12 mouse cellular contexts compared by ENCODE assay signal in genomic region chr5:34968386-34968785, GRCm38 (mm10). TPM values are rescaled to one million over a fixed set of nuclear protein-coding genes. Genes with fewer than 3 reads are reported as not detected.
A peak's percentile ranks its signal among the peaks of the same experiment; 100 is the strongest.
DNase-seq lines count a peak whose midpoint lies in the region; ATAC-seq lines count a peak whose summit lies in the region.
"Had no signal": no experiment of that assay in that cellular context is flagged by ENCODE, and none has a peak within 500 bp of the region (broad histone marks: within the 10 kb centered on the region; RNA-seq: fewer than 3 reads in every experiment).

No protein-coding gene starts in this region.

- no peaks in the 10 kb centered on the region for H3K4me1 ChIP-seq in kidney, embryonic 14.5 days (ENCODE audit: control insufficient read depth, insufficient read depth, low read length)
- H3K4me1 ChIP-seq in heart, embryonic 15.5 days (replicated peaks): peaks cover 30% of the 10 kb centered on the region
- H3K4me1 ChIP-seq in liver, embryonic 11.5 days (replicated peaks; ENCODE audit: control insufficient read depth, insufficient read depth, low read length): peaks cover 22% of the 10 kb centered on the region

- H3K27ac ChIP-seq in kidney, embryonic 14.5 days (ENCODE audit: low read depth, low read length): no peak overlapping the region
- no peak overlapping the region; the same call in 1 of the 2 replicates for H3K27ac ChIP-seq in heart, embryonic 15.5 days
- peak overlapping the region; percentile 3; the same call in 1 of the 2 replicates for H3K27ac ChIP-seq in liver, embryonic 11.5 days (ENCODE audit: low read depth, low read length)

- peak; percentile 21 for DNase-seq in kidney, adult 11 months
- DNase-seq in liver, embryonic 11.5 days (ENCODE audit: low spot score): no peak
- peak; percentile 63 for DNase-seq in lung, postnatal 14 days
- no peak for DNase-seq in thymus, postnatal 0 days (ENCODE audit: low spot score)
- no peak for DNase-seq in gastrocnemius, postnatal 25 days
- DNase-seq: adrenal gland, adult 8-10 months; right cerebral cortex, postnatal 25 days had no signal

- H3K4me2 ChIP-seq in kidney, embryonic 14.5 days (replicated peaks; ENCODE audit: low read depth, low read length): no peak overlapping the region
- H3K4me2 ChIP-seq in heart, embryonic 15.5 days: no peak overlapping the region
- no peak overlapping the region for H3K4me2 ChIP-seq in liver, embryonic 11.5 days

- H3K9ac ChIP-seq in kidney, embryonic 14.5 days (ENCODE audit: low read depth, low read length): no peak overlapping the region
- no peak overlapping the region for H3K9ac ChIP-seq in heart, embryonic 15.5 days
- peak overlapping the region; percentile 22; the same call in 1 of the 2 replicates for H3K9ac ChIP-seq in liver, embryonic 11.5 days (ENCODE audit: low read depth, low read length)

- H3K36me3 ChIP-seq in kidney, embryonic 14.5 days (ENCODE audit: control insufficient read depth, insufficient read depth, low read length): peaks cover 31% of the 10 kb centered on the region
- H3K36me3 ChIP-seq in heart, embryonic 15.5 days: peaks cover 25% of the 10 kb centered on the region
- H3K36me3 ChIP-seq in liver, embryonic 11.5 days (ENCODE audit: control insufficient read depth, insufficient read depth, low read length): peaks cover 16% of the 10 kb centered on the region

- WGBS in kidney, embryonic 14.5 days: 79% methylated on average over 5 of the region's 5 CpGs
- WGBS in heart, embryonic 15.5 days: 63% methylated on average over 5 of the region's 5 CpGs
- WGBS in liver, embryonic 11.5 days: 60% methylated on average over 5 of the region's 5 CpGs

- H3K9me3 ChIP-seq in kidney, embryonic 14.5 days (ENCODE audit: control insufficient read depth, low read length): no peaks in the 10 kb centered on the region
- no peaks in the 10 kb centered on the region for H3K9me3 ChIP-seq in heart, embryonic 15.5 days (replicated peaks)
- H3K9me3 ChIP-seq in liver, embryonic 11.5 days (ENCODE audit: control insufficient read depth, low read length): no peaks in the 10 kb centered on the region
- H3K9me3 ChIP-seq: megakaryocyte, embryonic 14.5 days had no signal

- H3K27me3 ChIP-seq in kidney, embryonic 14.5 days (ENCODE audit: control insufficient read depth, insufficient read depth, low read length): no peaks in the 10 kb centered on the region
- no peaks in the 10 kb centered on the region for H3K27me3 ChIP-seq in heart, embryonic 15.5 days
- H3K27me3 ChIP-seq in liver, embryonic 11.5 days (replicated peaks; ENCODE audit: control insufficient read depth, insufficient read depth, low read length): no peaks in the 10 kb centered on the region

- ATAC-seq in kidney, embryonic 14.5 days (ENCODE audit: low FRiP score, low TSS enrichment): no peak
- ATAC-seq in heart, embryonic 15.5 days (replicated peaks; ENCODE audit: insufficient number of reproducible peaks, insufficient read depth, low FRiP score, low read depth): 0 out of 2 replicates have a peak, but pooled peaks have one; percentile 41
- no peak; the same call in 1 of the 2 replicates for ATAC-seq in liver, embryonic 11.5 days (replicated peaks; ENCODE audit: low FRiP score)
- ATAC-seq in erythroid progenitor cell, adult 5-6 weeks (replicated peaks; ENCODE audit: low FRiP score, poor library complexity, severe bottlenecking): no peak

- H3K4me3 ChIP-seq in kidney, embryonic 14.5 days (ENCODE audit: low read length): no peak overlapping the region
- no peak overlapping the region for H3K4me3 ChIP-seq in heart, embryonic 15.5 days
- H3K4me3 ChIP-seq in liver, embryonic 11.5 days (ENCODE audit: low read depth, low read length): no peak overlapping the region
- H3K4me3 ChIP-seq: erythroblast, embryonic 14.5 days; megakaryocyte, embryonic 14.5 days had no signal

RNA-seq across cellular contexts. Expression of gene Rgs12, which starts 19.1 kb away (rescaled TPM):
- 20.8 and 29.3 TPM in 2 replicates for polyA plus RNA-seq in kidney, embryonic 14.5 days (2014; fragmentation: Nextera tagmentation; extraction: Ambion mirVana)
- polyA plus RNA-seq in heart, embryonic 15.5 days (2015; fragmentation: Nextera tagmentation; extraction: Ambion mirVana): 28.7 and 35.0 TPM in 2 replicates
- 38.8 and 39.3 TPM in 2 replicates for polyA plus RNA-seq in liver, embryonic 11.5 days (2014; fragmentation: Nextera tagmentation; extraction: Ambion mirVana)
- polyA plus RNA-seq in thymus, postnatal 0 days (2015; fragmentation: Nextera tagmentation; extraction: Ambion mirVana): 19.2 and 25.0 TPM in 2 replicates
- 1 to 10 TPM; 3.1 to 3.5 TPM for total RNA-seq in gastrocnemius, postnatal 25 days (2021)
- 37.3 and 41.4 TPM in 2 replicates for total RNA-seq in erythroid progenitor cell, adult 5-6 weeks (2015; ENCODE audit: low replicate concordance)
- total RNA-seq in erythroid progenitor cell, adult 5-6 weeks (2017; ENCODE audit: low replicate concordance): 62.8 and 79.7 TPM in 2 replicates

Comparison
In these comparisons a context has a peak if more than half of its experiments do, and no peak if none do; other contexts are left out.
1. DNase-seq: peak in kidney, adult 11 months (single experiment) and lung, postnatal 14 days (single experiment); none in liver, embryonic 11.5 days (single experiment), thymus, postnatal 0 days (single experiment) and gastrocnemius, postnatal 25 days (single experiment).